Mouse (Mus musculus) spleen, embryonic (tissue): ENCODE measurements around the gene Cpeb4.

Experiments used
- CTCF ChIA-PET: fragments of 350-600 bp; sonication (Branson Sonifier 250); formaldehyde crosslinking; loops from one replicate; lab custom pipeline; 2022; lab: Charles Lee

Cpeb4 gene

DNA sequence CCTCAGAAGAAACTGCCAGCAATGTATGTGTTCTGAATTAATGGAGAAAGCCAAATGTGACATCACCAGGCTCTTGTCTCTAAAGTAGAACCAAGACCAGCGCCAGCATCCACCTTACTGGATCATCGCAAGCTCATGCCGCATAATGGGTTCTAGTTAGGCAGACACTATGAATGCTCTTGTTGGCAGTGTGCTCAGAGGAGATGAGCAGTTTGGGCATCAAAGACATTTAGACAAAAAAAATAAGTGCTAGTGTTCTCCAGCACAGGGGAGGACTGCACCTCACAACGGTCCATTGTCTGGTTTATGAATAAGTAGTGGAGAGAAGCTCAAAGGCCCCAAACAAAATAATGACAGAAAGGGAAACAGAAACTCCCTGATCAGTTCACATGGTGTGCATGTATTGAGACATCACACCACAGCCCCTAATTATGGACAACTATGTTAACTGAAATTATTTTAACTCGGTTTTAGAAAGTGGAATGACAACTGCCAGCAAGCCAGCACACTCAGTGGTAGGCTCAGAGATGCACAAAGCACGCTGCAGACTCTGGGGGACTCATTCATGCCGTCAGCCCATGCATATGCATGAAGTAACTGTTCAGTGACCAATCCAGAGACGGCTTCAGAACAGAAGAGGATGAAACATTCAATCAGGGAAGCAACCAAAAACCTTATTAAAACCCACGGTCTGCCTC is 25.1 kb upstream of the Cpeb4 start:
- CTCF ChIA-PET = no interaction called here

DNA sequence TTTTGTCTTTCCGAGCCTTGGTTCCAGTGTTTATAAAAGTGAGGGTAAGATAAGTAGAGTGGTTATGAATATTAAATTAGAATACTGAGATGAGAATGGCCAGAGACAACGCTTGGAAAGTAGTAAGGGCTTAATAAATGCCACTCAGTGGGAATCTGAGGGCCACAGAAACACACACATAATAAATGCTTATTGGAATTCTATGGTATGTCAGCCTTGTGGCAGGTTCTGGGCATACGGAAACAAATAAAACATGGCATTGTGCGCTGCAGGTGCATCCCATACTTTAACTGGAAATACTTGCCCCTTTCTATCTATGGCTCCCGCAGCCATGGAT is 24.6 kb upstream of the Cpeb4 start:
- CTCF ChIA-PET = no interaction called here

DNA sequence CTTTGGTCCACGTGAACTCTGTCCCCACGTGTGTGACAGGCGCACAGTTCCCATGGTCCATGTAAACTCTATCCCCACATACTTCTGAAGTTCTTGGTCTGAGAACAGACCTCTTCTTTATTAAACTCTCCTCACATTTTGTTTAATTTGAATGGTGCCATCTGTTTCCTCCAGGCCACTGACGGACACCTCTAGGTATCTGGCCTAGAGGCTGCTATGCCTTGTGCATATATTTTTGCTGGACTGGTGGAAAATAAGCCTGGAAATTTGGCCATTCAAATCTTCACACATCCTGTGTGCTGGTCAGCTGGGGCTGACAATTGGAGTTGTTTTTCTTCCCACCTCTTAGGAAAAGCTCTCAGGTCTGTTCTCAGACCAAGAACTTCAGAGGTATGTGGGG is 23.3 kb upstream of the Cpeb4 start:
- CTCF ChIA-PET = no interaction called here

DNA sequence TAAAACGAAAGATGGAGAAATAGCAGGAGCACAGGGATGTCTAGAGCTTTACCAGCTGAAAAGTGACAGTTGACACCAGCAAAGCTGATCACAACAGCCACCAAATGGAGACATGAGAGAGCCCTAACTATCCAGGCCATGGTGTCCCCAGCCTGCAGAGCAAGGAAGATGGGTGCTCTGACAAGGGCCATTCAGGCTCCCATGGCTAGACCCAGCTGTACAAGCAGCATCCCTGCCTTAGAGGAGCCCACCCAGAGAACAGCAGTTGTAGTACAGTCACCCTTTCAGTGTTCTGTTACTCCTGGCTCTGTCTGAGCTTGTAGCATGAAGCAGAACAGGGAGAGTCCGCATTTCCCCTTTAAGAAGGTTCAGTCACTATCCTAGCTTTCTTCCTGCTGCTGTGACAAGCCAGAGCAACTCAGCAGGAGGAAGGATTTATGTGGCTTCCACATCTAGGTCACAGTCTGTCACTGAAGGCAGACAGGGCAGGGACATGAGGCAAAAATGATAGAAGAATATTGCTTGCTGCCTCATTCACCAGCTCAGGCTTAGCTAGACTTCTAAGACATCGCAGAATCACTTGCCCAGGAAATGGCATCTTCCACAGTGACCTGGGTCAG is 21.7 kb upstream of the Cpeb4 start:
- CTCF ChIA-PET = no interaction called here

DNA sequence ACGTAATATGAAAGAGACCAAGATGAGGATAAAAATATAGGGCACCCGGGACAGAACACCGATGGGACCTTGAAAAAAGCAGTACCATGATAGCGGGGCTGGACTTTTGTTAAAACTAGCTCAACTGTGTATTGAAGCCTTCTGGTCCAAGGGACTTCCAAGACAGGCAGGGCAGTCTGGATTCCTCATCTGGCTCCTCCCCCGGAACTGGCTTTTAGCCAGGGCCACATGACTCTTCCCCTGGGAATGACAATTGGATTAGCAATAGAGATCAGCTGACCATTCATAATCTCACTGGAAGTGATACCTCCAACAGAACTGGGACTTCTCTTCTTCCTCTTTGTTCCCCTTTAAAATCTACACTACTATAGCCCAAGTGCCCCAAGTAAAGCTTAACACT is 21.0 kb upstream of the Cpeb4 start:
- CTCF ChIA-PET = interaction anchor here (0.5 kb wide), 1 partner anchor 32 kb away, joined by 3 read pairs; no protein-coding TSS in a partner anchor

DNA sequence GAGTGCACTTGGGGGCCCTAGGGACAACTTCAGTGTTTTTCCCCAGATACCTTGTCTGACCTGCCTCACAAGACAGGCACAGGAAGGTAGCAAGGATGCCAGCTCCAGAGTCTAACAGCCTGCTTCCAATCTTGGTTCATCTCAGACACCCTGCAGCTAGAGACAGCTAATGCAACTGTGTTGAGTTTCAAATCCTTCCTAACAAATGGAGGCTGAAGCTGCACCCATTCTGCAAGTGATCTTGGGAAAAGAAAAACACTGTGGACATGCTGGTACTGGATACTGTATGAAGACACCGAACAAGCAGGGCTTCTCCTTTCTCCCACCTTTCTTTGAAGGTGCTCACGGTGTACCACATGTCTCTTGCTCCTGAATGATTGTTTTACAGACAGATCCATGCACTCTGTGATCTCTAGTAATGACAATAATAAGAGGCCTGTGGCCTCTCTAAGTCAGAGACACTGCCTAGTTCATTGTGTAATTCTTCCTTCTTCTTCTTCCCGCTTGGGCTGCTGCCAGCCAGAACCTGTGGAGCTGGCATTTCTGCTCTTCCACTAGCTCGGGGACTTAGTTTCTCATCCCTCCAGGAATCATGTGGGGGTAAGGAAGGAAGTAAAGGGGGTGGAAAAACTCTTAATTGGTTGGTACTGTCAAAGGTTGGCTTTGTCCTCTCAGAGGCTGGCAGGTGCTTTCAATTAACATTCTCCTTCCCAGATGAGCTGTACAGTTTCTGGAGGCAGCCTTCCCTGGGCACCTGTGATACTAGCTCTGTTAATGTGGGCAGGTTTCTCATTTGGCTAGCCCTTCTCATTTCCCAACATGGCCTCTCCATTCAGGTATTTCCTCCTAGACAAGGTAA is 20.1 kb upstream of the Cpeb4 start:
- CTCF ChIA-PET = interaction anchor here (0.5 kb wide), 1 partner anchor 33 kb away, joined by 3 read pairs; no protein-coding TSS in a partner anchor

DNA sequence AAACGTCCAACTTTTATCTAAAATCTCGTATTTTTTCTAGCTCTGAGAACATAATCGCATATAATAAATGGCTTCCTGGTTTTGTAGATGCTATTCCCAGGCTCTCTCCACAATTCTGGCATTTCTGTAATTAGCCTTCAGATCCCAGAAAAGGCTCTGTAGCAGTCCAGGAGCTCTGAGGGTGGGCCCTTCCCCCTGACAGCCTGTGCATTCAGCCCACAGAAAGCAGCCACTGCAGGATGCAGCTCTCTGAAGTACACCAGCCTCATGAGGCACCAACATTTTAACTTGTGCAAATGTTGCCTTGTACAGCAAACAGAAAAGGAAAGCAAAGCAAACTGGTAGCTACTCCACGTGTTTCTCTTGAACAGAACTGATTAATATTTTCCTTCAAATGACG is 17.1 kb upstream of the Cpeb4 start:
- CTCF ChIA-PET = no interaction called here

DNA sequence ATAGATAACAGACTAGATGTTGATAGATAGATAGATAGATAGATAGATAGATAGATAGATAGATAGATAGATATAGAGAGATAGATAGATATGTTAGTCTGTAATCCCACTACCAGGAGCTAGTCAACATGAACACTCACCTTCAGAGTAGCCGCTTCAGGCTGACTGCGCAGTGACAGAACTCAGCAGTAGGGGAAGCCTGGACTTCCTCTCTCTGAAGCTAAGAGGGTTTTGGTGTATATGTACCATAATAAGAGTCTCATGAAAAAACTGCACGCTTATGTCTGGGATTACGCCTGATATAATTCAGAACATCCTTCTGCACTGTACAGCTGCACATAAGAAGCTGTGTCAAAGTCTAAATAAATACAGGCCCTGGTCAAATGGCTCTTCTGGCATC is 14.5 kb upstream of the Cpeb4 start:
- CTCF ChIA-PET = no interaction called here

DNA sequence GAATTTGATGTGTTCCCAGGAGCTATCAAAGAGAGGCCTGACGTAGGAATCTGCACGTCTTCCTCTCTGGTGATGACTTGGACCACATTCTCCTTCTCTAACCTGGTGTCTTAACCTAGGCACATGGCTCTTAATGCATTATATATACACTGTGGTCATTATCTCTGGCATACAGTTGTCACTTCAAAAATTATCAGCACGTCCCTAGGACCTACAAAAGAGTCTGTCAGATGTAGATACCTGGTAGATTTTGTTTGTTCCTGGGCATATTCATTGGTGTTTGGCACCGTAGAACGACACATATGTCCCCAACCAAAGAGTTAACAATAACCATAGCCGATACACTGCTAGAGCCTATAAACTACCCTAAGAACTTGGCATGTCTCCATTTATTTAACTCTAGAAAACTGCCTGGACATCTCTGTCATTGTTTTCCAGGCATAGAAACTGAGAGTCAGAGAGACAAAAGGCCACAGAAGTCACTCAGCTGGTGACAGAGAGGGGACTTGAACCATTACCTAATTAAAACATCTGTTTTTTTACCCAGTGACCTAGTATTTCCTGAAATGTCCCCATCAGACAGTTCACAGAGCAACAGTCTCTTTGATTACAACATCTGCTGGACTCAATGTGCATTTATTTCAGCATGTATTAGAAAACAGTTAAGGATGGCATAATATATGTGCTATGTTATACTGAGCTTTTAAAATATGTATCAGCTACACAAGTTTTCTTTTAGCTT is 10.7 kb upstream of the Cpeb4 start:
- CTCF ChIA-PET = no interaction called here

DNA sequence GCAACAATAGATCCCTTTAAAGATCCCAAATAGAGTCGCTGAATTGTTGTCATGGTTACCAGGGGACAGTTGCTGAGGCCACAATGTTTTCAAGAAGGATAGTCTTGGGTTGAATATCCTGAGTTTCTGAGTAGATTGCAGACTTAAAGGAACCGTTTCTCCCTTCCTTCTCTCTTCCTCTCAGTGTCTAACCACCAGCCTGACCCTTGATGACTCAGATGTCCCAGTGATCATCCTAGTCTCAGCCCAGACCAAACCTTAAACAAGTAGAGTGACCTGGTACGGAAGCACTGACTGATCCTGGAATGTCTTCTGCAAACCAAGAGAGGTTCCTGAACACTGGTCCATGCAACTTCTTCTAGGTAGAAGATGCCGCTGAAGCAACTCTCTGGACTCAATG is 4.0 kb upstream of the Cpeb4 start:
- CTCF ChIA-PET = no interaction called here

DNA sequence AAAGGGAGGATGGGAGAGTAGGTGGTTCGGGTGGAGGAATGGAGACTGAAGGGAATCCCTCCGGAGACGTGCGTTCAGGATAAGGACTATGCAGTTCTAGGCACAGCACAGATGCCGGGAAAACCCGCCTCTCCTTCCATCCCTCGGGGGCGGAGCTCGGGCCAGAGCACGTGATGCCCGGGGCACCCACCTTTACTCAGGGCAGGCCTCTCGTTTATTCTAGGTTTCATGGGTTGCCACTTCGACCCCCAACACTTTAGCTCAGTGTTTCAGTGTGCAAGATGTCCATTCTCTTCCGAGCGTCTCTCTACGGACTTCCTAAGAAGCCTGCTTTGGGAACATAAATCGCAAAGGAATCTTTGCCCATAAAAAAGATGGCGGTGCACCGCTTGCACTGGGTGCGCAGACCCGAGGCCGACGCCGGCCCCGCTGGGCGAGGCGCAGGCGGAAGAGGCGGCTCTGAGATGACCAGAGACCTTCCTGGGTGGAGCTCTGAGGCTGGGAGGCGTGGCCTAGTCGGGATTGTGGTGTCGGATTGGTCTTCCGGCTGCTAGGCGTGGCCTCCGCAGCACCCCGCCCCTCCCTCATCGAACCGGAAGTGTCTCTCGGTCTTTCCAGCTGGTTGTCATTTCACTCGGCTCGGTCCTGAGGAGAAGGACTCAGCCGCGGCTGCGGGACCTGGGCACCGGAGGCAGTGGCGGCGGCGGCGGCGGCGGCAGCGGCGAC is 1.6 kb upstream of the Cpeb4 start:
- CTCF ChIA-PET = interaction anchor here (0.6 kb wide), 1 partner anchor 262 kb away, joined by 6 read pairs; no protein-coding TSS in a partner anchor

DNA sequence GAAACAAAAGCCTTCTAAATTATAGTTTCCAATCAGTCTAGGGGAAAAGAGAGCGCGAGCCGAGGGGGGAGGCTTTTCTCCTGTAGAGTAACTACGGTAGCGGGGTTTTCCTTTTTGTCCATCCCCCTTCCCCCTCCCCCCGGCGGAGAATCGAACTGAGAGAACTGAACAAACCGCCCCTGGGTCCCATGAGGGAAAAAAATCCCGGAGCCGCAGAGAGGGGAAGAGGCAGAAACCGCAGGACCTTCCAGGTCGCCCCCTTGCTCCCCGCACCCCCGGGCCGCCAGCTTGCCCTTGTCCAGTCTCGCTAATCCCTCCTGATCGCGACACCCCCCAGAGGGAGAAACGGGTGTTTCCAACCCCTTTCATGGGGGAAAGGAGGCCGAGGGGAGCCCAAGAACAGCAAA is 873 bp upstream of the Cpeb4 start:
- CTCF ChIA-PET = no interaction called here

DNA sequence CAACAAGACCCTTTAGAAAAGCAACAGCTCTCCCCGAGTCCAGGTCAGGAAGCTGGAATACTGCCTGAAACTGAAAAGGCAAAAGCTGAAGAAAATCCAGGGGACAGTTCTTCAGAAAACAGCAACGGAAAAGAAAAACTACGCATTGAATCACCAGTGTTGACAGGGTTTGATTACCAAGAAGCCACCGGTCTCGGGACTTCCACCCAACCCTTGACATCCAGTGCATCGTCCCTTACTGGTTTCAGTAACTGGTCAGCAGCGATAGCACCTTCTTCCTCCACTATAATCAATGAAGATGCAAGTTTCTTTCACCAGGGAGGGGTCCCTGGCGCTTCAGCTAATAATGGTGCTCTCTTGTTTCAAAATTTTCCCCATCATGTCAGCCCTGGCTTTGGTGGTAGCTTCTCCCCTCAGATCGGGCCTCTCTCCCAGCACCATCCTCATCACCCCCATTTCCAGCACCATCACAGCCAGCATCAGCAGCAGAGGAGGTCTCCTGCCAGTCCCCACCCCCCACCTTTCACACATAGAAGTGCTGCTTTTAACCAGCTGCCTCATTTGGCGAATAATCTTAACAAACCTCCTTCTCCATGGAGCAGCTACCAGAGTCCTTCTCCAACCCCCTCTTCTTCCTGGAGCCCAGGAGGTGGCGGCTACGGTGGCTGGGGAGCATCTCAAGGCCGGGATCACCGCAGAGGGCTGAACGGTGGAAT is 693 bp downstream of the Cpeb4 start:
- CTCF ChIA-PET = no interaction called here

DNA sequence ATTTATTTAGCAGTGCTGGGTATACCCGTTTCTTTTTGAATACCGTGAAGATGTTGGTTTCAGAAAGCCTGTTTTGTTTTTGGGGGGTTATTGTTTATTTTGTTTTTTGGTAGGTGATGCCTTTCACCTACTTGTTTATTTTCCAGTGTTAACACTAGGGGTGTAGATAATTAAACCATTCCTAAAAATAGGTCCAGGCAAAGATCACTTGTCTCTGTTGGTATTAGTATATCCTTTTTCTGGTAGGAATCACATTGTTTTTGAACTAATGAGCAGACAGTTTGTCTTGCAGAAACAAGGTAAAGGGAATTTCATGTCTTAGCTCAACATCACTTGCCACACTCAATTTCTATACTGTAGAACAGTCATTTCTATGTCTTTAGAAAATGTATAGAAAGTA is 2.1 kb downstream of the Cpeb4 start:
- CTCF ChIA-PET = no interaction called here

DNA sequence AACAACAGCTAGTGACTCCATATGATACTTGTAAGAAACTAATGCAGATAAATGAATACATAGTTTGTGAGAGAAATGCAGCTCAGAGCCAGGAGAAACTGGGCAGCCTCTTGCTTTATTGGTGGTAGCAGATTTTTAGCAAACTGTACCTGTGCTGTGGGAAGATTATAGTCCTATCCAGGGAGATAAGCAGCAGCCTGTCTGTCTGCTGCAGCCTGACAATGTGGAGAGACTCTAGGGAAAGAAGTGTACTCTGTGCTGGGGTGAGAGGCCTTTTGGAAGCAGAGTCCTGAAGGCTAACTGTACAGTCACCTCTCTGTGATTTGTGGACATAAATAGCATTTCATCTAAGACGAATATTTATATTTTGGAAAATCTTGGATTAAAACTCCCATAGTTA is 11.7 kb downstream of the Cpeb4 start:
- CTCF ChIA-PET = no interaction called here

DNA sequence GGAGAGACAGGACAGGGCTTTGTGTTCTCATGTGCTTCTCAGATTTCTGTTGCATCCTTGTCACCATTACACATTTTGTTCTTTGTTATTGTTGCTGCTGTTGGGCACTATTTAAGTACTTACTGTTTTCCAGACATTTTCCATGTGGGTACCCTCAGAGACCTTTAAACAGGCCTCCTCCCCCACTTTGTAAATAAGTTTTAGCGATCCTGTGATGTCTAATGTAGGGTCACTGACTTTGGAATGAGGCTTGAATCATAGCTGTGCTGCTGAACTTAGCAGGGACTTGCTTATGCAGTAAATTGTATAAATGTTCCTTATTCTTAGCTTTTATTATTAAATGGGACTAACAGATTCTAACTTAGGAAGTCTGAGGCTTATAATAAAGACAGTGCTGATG is 13.8 kb downstream of the Cpeb4 start:
- CTCF ChIA-PET = no interaction called here

DNA sequence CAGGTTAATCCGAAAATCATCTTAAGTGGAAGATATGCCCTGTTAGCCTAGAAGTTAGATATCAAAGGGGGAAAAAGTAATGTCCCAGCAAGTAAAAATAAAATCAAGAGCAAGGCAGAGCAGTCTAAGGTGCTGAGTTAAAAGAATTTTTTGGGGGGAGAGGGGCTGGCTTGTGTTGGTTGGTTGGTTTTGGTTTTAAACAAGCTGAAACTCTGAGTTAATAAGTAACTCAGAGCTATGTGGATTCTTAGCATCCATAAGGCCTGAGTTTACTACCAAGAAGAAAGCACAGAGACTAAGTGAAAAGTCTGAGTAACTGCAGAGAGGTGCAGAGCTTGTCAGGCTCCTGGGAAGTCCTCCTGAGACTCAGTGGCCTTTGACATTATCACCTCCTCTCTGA is 16.2 kb downstream of the Cpeb4 start:
- CTCF ChIA-PET = no interaction called here

DNA sequence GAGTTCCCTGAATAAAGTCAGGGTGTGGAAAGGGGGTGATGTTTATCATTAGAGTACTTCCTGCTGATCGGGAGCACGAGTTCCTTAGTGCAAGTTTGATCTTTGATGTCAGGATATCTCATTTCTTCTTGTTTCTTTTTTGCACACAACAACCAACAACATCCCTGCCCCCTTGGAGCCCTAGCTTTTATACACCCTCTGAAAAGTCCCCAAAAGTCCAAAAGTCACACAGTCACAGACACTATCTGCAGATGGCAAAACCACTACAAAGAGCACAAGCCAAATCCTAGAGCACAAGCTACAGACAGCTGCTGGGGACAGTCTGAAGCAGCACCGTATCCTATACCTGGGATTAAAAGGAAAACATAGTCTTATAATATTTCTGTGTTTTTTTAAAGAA is 20.1 kb downstream of the Cpeb4 start:
- CTCF ChIA-PET = no interaction called here

DNA sequence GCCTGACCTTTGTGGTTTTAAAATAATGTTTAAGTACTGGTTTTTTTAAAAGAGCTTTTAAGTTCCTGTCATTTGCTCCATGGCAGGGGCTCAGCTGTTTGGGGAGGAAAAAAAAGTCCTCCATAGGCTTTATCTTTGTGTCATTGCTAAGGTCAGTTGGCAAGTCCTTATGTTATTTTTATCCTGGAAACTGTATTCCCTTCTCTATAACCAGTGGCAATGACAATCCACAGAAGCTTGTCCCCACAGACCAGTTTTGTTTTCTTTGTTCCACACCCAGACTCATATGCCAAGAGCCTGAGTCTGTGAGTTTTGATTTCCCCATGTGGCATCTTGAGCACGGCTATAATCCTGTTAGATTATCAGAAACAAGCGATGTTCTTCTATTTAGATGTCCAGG is 21.6 kb downstream of the Cpeb4 start:
- CTCF ChIA-PET = no interaction called here

DNA sequence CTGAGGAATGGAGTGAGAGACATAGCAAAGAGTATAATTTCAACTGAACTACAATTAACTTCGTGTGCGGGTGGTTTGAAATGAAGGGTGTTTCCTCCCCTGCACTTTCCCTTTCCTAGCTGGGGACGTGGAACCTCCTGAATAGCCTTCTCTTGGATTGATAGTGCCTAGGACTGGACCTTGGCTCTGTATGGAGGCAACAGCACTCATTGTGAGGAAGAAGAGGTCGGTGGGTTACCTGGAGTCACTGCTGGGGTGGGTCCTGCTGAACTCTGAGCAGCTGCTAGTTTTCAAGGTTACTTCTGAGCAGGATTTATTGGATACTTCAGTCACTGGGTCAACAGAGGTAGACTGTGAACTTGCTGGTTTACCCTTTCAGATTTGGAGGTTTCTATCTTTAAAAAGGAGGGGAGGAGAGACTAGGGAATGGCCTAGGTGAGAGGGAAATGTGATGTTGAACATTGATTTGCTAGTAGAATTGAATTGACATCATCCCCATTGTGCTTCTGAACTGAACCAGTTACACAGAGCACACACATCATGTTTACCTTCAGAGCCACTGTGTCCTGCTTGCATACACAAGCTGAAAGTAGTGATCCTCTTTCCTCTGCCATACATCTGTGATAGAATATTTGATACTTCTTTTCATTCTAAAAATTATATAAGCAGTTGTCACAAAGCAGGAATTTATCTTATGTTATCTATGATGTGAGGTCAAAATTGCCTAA is 24.2 kb downstream of the Cpeb4 start:
- CTCF ChIA-PET = no interaction called here
